Mouse (Mus musculus): ENCODE measurements around the gene Ano4. TPM values are rescaled to one million over a fixed set of nuclear protein-coding genes. Genes with fewer than 3 reads are reported as not detected.

The Ano4 gene
- polyA plus RNA-seq, 1 experiment from 2014 or later: 7.2 TPM

- Histone ChIP-seq H3K9ac (no peak overlapping the region), H3K4me1 (replicated peaks) (peaks cover 15% of the 10 kb centered on the region), H3K4me3 (no peak overlapping the region), H3K36me3 (no peaks in the 10 kb centered on the region), H3K4me2 (0 out of 2 replicates have a peak overlapping the region, but pooled peaks have one; percentile 94), H3K27ac (no peak overlapping the region), H3K27me3 (peaks cover 55% of the 10 kb centered on the region), H3K9me3 (no peaks in the 10 kb centered on the region)
- WGBS: 24% methylated on average over 8 of the region's 8 CpGs
- no peak for ATAC-seq (ENCODE audit: low FRiP score)
Measured at GRCm38 (mm10) chr10:89343716-89344115, 846 bp downstream of the Ano4 start.

- Histone ChIP-seq H3K9ac (no peak overlapping the region), H3K9me3 (no peaks in the 10 kb centered on the region), H3K27me3 (peaks cover 3% of the 10 kb centered on the region; the same call in 1 of the 2 replicates), H3K4me1 (replicated peaks) (peaks cover 4% of the 10 kb centered on the region; the same call in 1 of the 2 replicates), H3K36me3 (no peaks in the 10 kb centered on the region), H3K4me3 (no peak overlapping the region), H3K27ac (no peak overlapping the region), H3K4me2 (no peak overlapping the region)
- ATAC-seq (ENCODE audit: low FRiP score): no peak
- WGBS: 86% methylated on average over 1 of the region's 1 CpGs
Measured at GRCm38 (mm10) chr10:89330261-89330660, 14.3 kb downstream of the Ano4 start.

GRCm38 (mm10) chr10:89329806-89330205 is 14.8 kb downstream of the Ano4 start:
- H3K9me3 ChIP-seq: no peaks in the 10 kb centered on the region
- no peak for ATAC-seq (ENCODE audit: low FRiP score)
- 83% methylated on average over 8 of the region's 8 CpGs for WGBS
- H3K36me3 ChIP-seq: no peaks in the 10 kb centered on the region
- H3K27me3 ChIP-seq: peaks cover 3% of the 10 kb centered on the region; the same call in 1 of the 2 replicates
- no peak overlapping the region for H3K4me3 ChIP-seq
- H3K27ac ChIP-seq: no peak overlapping the region
- peaks cover 4% of the 10 kb centered on the region; the same call in 1 of the 2 replicates for H3K4me1 ChIP-seq (replicated peaks)
- H3K4me2 ChIP-seq: no peak overlapping the region
- no peak overlapping the region for H3K9ac ChIP-seq

- WGBS: 70% methylated on average over 7 of the region's 8 CpGs
- H3K4me2 ChIP-seq: no peak overlapping the region
- no peak overlapping the region for H3K9ac ChIP-seq
- H3K9me3 ChIP-seq: no peaks in the 10 kb centered on the region
- H3K27me3 ChIP-seq: peaks cover 3% of the 10 kb centered on the region; the same call in 1 of the 2 replicates
- no peak for ATAC-seq (ENCODE audit: low FRiP score)
- H3K36me3 ChIP-seq: no peaks in the 10 kb centered on the region
- H3K27ac ChIP-seq: no peak overlapping the region
- H3K4me1 ChIP-seq (replicated peaks): peaks cover 4% of the 10 kb centered on the region; the same call in 1 of the 2 replicates
- no peak overlapping the region for H3K4me3 ChIP-seq
Measured at GRCm38 (mm10) chr10:89328876-89329275, 15.7 kb downstream of the Ano4 start.

GRCm38 (mm10) chr10:89327004-89327511 is 17.5 kb downstream of the Ano4 start:
- H3K27ac ChIP-seq: no peak overlapping the region

GRCm38 (mm10) chr10:89326383-89326782 is 18.2 kb downstream of the Ano4 start:
- Histone ChIP-seq H3K9me3 (no peaks in the 10 kb centered on the region), H3K4me1 (replicated peaks) (peaks cover 4% of the 10 kb centered on the region; the same call in 1 of the 2 replicates), H3K4me3 (no peak overlapping the region), H3K9ac (no peak overlapping the region), H3K36me3 (no peaks in the 10 kb centered on the region), H3K4me2 (no peak overlapping the region), H3K27ac (no peak overlapping the region), H3K27me3 (peaks cover 3% of the 10 kb centered on the region; the same call in 1 of the 2 replicates)
- no peak for ATAC-seq (ENCODE audit: low FRiP score)
- 89% methylated on average over 5 of the region's 5 CpGs for WGBS

More at GRCm38 (mm10) chr10:89327004-89327511, 17.5 kb downstream of the Ano4 start:
- peaks cover 3% of the 10 kb centered on the region; the same call in 1 of the 2 replicates for H3K27me3 ChIP-seq
- H3K4me1 ChIP-seq (replicated peaks): peaks cover 4% of the 10 kb centered on the region; the same call in 1 of the 2 replicates
- H3K36me3 ChIP-seq: no peaks in the 10 kb centered on the region
- H3K4me3 ChIP-seq: no peak overlapping the region
- no peak overlapping the region for H3K9ac ChIP-seq
- 18% methylated on average over 15 of the region's 15 CpGs for WGBS
- no peaks in the 10 kb centered on the region for H3K9me3 ChIP-seq
- H3K4me2 ChIP-seq: peak overlapping the region; percentile 39
- peak; percentile 94 for ATAC-seq (ENCODE audit: low FRiP score)

GRCm38 (mm10) chr10:89307566-89307965 is 37.0 kb downstream of the Ano4 start:
- Histone ChIP-seq H3K4me1 (replicated peaks) (no peaks in the 10 kb centered on the region), H3K4me2 (no peak overlapping the region), H3K36me3 (no peaks in the 10 kb centered on the region), H3K27me3 (no peaks in the 10 kb centered on the region), H3K9ac (no peak overlapping the region), H3K4me3 (no peak overlapping the region), H3K27ac (no peak overlapping the region), H3K9me3 (no peaks in the 10 kb centered on the region)
- no peak for ATAC-seq (ENCODE audit: low FRiP score)

- Histone ChIP-seq H3K27me3 (no peaks in the 10 kb centered on the region), H3K4me2 (no peak overlapping the region), H3K4me3 (no peak overlapping the region), H3K27ac (no peak overlapping the region), H3K4me1 (replicated peaks) (no peaks in the 10 kb centered on the region), H3K9ac (no peak overlapping the region), H3K9me3 (no peaks in the 10 kb centered on the region), H3K36me3 (no peaks in the 10 kb centered on the region)
- WGBS: 72% methylated on average over 2 of the region's 2 CpGs
- no peak for ATAC-seq (ENCODE audit: low FRiP score)
Measured at GRCm38 (mm10) chr10:89300346-89300745, 44.2 kb downstream of the Ano4 start.

GRCm38 (mm10) chr10:89292784-89293183 is 51.8 kb downstream of the Ano4 start:
- no peaks in the 10 kb centered on the region for H3K27me3 ChIP-seq
- no peak overlapping the region for H3K4me2 ChIP-seq
- H3K9ac ChIP-seq: no peak overlapping the region
- ATAC-seq (ENCODE audit: low FRiP score): no peak
- no peak overlapping the region for H3K4me3 ChIP-seq
- H3K36me3 ChIP-seq: no peaks in the 10 kb centered on the region
- no peak overlapping the region for H3K27ac ChIP-seq
- H3K4me1 ChIP-seq (replicated peaks): no peaks in the 10 kb centered on the region
- H3K9me3 ChIP-seq: no peaks in the 10 kb centered on the region
- 76% methylated on average over 3 of the region's 3 CpGs for WGBS

- Histone ChIP-seq H3K4me3 (no peak overlapping the region), H3K9ac (no peak overlapping the region), H3K4me2 (no peak overlapping the region), H3K9me3 (no peaks in the 10 kb centered on the region), H3K27ac (no peak overlapping the region), H3K4me1 (replicated peaks) (no peaks in the 10 kb centered on the region), H3K27me3 (no peaks in the 10 kb centered on the region), H3K36me3 (no peaks in the 10 kb centered on the region)
- 72% methylated on average over 6 of the region's 6 CpGs for WGBS
- no peak for ATAC-seq (ENCODE audit: low FRiP score)
Measured at GRCm38 (mm10) chr10:89290698-89291097, 53.9 kb downstream of the Ano4 start.

- H3K27ac ChIP-seq: no peak overlapping the region
Measured at GRCm38 (mm10) chr10:89289290-89289689, 55.3 kb downstream of the Ano4 start.

GRCm38 (mm10) chr10:89280402-89280801 is 64.2 kb downstream of the Ano4 start:
- 70% methylated on average over 5 of the region's 5 CpGs for WGBS
- ATAC-seq (ENCODE audit: low FRiP score): no peak

More at GRCm38 (mm10) chr10:89289290-89289689, 55.3 kb downstream of the Ano4 start:
- no peaks in the 10 kb centered on the region for H3K27me3 ChIP-seq
- H3K36me3 ChIP-seq: no peaks in the 10 kb centered on the region
- ATAC-seq (ENCODE audit: low FRiP score): no peak
- H3K9ac ChIP-seq: no peak overlapping the region
- 94% methylated on average over 4 of the region's 4 CpGs for WGBS
- no peak overlapping the region for H3K4me3 ChIP-seq
- H3K4me2 ChIP-seq: no peak overlapping the region
- H3K4me1 ChIP-seq (replicated peaks): no peaks in the 10 kb centered on the region
- H3K9me3 ChIP-seq: no peaks in the 10 kb centered on the region

GRCm38 (mm10) chr10:89273001-89273680 is 71.4 kb downstream of the Ano4 start:
- no peak for ATAC-seq (ENCODE audit: low FRiP score)
- no peak overlapping the region for H3K9ac ChIP-seq
- no peaks in the 10 kb centered on the region for H3K36me3 ChIP-seq
- H3K27ac ChIP-seq: no peak overlapping the region
- no peak overlapping the region for H3K4me2 ChIP-seq
- 97% methylated on average over 3 of the region's 3 CpGs for WGBS
- no peaks in the 10 kb centered on the region for H3K27me3 ChIP-seq
- no peaks in the 10 kb centered on the region for H3K9me3 ChIP-seq
- H3K4me3 ChIP-seq: no peak overlapping the region
- H3K4me1 ChIP-seq (replicated peaks): no peaks in the 10 kb centered on the region

More at GRCm38 (mm10) chr10:89280402-89280801, 64.2 kb downstream of the Ano4 start:
- H3K4me3 ChIP-seq: no peak overlapping the region
- H3K9me3 ChIP-seq: no peaks in the 10 kb centered on the region
- H3K4me2 ChIP-seq: no peak overlapping the region
- H3K27me3 ChIP-seq: no peaks in the 10 kb centered on the region
- no peaks in the 10 kb centered on the region for H3K36me3 ChIP-seq
- no peak overlapping the region for H3K9ac ChIP-seq
- no peak overlapping the region for H3K27ac ChIP-seq
- no peaks in the 10 kb centered on the region for H3K4me1 ChIP-seq (replicated peaks)
